Mouse (Mus musculus) CH12.LX (cell line): ENCODE data around the gene Sec24c. TPM values are rescaled to one million over a fixed set of nuclear protein-coding genes. Genes with fewer than 3 reads are reported as not detected.
A peak's percentile ranks its signal among the peaks of the same experiment; 100 is the strongest.

ENCODE experiments used
- DNase-seq: peaks from one replicate; pipeline ENCODE4 v3.0.0-alpha.2; 2013; ENCODE audit errors: extremely low read depth
- H3K27ac ChIP-seq: 2 replicates; pipeline ENCODE4 v1.5.1; 2012; ENCODE audit warnings: low read depth, mild to moderate bottlenecking, control low read depth, moderate library complexity; ENCODE audit not compliant: insufficient read depth
- H3K27me3 ChIP-seq: replicated peaks from 2 replicates; pipeline ENCODE3; 2012; ENCODE audit warnings: inconsistent platforms
- H3K36me3 ChIP-seq, 2 experiments: replicated peaks in 1 of 2; 2 replicates each; pipeline versions ENCODE3 to v1.6.1; 2012; ENCODE audit warnings: inconsistent platforms in 1 of 2, low read length in 1 of 2, mild to moderate bottlenecking in 1 of 2, mixed read lengths in 1 of 2, moderate library complexity in 1 of 2; ENCODE audit not compliant: control insufficient read depth in 1 of 2, insufficient read depth in 1 of 2
- H3K4me1 ChIP-seq, 2 experiments: 2 replicates each; pipeline ENCODE4 v1.6.1; 2012; ENCODE audit warnings: inconsistent platforms in 1 of 2, moderate library complexity in 1 of 2; ENCODE audit not compliant: insufficient read depth in 2 of 2, control insufficient read depth in 1 of 2
- H3K4me2 ChIP-seq: 2 replicates; pipeline ENCODE4 v1.6.1; 2012; ENCODE audit warnings: low read depth, mild to moderate bottlenecking, control low read depth; ENCODE audit not compliant: poor library complexity, insufficient read depth, severe bottlenecking
- H3K4me3 ChIP-seq, 3 experiments: fragments of 150-350 bp in 1 of 3; sonication (generic) in 1 of 3; replicated peaks in 1 of 3; 2 replicates each; pipeline versions ENCODE3 to v1.5.1; 2011 to 2012; ENCODE audit warnings: low read depth in 2 of 3, low read length in 2 of 3, mild to moderate bottlenecking in 2 of 3, moderate library complexity in 2 of 3, control low read depth in 1 of 3, improper control_type of control experiment in 1 of 3, inconsistent platforms in 1 of 3, mixed read lengths in 1 of 3; ENCODE audit not compliant: poor library complexity in 1 of 3
- H3K79me2 ChIP-seq: replicated peaks from 2 replicates; pipeline ENCODE4 v1.6.1; 2012; ENCODE audit warnings: mild to moderate bottlenecking, moderate library complexity; ENCODE audit not compliant: control insufficient read depth, poor library complexity, insufficient read depth, severe bottlenecking; ENCODE audit errors: extremely low read depth
- H3K9ac ChIP-seq: 2 replicates; pipeline ENCODE4 v1.6.1; 2012; ENCODE audit warnings: low read depth, mild to moderate bottlenecking, control low read depth, moderate library complexity; ENCODE audit not compliant: insufficient read depth
- H3K9me3 ChIP-seq: replicated peaks from 2 replicates; pipeline ENCODE3; 2012; ENCODE audit warnings: low read length, inconsistent platforms, mixed read lengths
- CHD2 ChIP-seq: IDR thresholded peaks from 2 replicates; pipeline ENCODE4 v1.6.1; 2011; ENCODE audit warnings: low read length, improper control_type of control experiment
- HCFC1 ChIP-seq: IDR thresholded peaks from 2 replicates; pipeline ENCODE4 v1.6.1; 2012; ENCODE audit warnings: low read depth, mild to moderate bottlenecking, inconsistent platforms, low read length, improper control_type of control experiment
- IRF4 ChIP-seq: IDR thresholded peaks from 2 replicates; pipeline ENCODE4 v1.6.1; 2014; ENCODE audit warnings: low read depth, mild to moderate bottlenecking, inconsistent platforms, low read length, improper control_type of control experiment
- JUND ChIP-seq: conservative IDR thresholded peaks from 2 replicates; pipeline ENCODE4 v1.6.1; 2011; ENCODE audit warnings: low read depth, low read length, improper control_type of control experiment
- MAFK ChIP-seq: IDR thresholded peaks from 2 replicates; pipeline ENCODE4 v1.6.1; 2011; ENCODE audit warnings: low read length, improper control_type of control experiment; ENCODE audit not compliant: insufficient replicate concordance
- MAX ChIP-seq: IDR thresholded peaks from 2 replicates; pipeline ENCODE4 v1.6.1; 2011; ENCODE audit warnings: low read length, improper control_type of control experiment
- MYC ChIP-seq: IDR thresholded peaks from 2 replicates; pipeline ENCODE4 v1.6.1; 2011; ENCODE audit warnings: low read depth, mild to moderate bottlenecking, improper control_type of control experiment, low read length
- NRF1 ChIP-seq: IDR thresholded peaks from 2 replicates; pipeline ENCODE4 v1.6.1; 2014; ENCODE audit warnings: low read depth, mild to moderate bottlenecking, inconsistent platforms, low read length, improper control_type of control experiment, moderate library complexity
- POLR2AphosphoS2 ChIP-seq: IDR thresholded peaks from 2 replicates; pipeline ENCODE4 v1.6.1; 2011; ENCODE audit warnings: low read depth, low read length, improper control_type of control experiment
- SIN3A ChIP-seq: IDR thresholded peaks from 2 replicates; pipeline ENCODE4 v1.6.1; 2012; ENCODE audit warnings: low read length, improper control_type of control experiment, inconsistent platforms
- USF1 ChIP-seq: IDR thresholded peaks from 2 replicates; pipeline ENCODE4 v1.6.1; 2014; ENCODE audit warnings: low read depth, mild to moderate bottlenecking, inconsistent platforms, low read length, improper control_type of control experiment
- ZKSCAN1 ChIP-seq: IDR thresholded peaks from 2 replicates; pipeline ENCODE4 v1.6.1; 2012; ENCODE audit warnings: low read depth, inconsistent platforms, low read length, improper control_type of control experiment, borderline replicate concordance
- dilution Hi-C: fragments of 300-500 bp; cut with MboI; formaldehyde crosslinking; loops from 2 replicates; pipeline ENCODE4 v1.14.3; 2020; ENCODE audit warnings: low sequenced_read_pairs; ENCODE audit not compliant: extremely low pct_unique_long_range_greater_than_20kb, extremely low pct_ligation_motif_present
- in situ Hi-C: fragments of 300-500 bp; cut with MboI; formaldehyde crosslinking; loops from 3 replicates; pipeline ENCODE4 v1.14.3; 2019; ENCODE audit warnings: low sequenced_read_pairs, low pct_ligation_motif_present, low pct_unique_long_range_greater_than_20kb, mixed read lengths
- polyA plus RNA-seq: library from polyadenylated mRNA; unstranded; fragments of >175 nt; gene quantifications from 2 replicates; pipeline ENCODE4 v1.2.1, GENCODE M21; 2012; ENCODE audit warnings: low read depth; ENCODE audit not compliant: insufficient read length
- total RNA-seq, 2 experiments: library from RNA; depleted of rRNA; stranded (reverse); fragments of 300-350 nt in 1 of 2; fragments of >200 nt in 1 of 2; gene quantifications; 2 replicates each; pipeline ENCODE4 v1.2.3; 2012 to 2014

Gene Sec24c
- total and polyA plus RNA-seq, 3 experiments, result 51.2 to 122 (median 95.9) TPM

DNA sequence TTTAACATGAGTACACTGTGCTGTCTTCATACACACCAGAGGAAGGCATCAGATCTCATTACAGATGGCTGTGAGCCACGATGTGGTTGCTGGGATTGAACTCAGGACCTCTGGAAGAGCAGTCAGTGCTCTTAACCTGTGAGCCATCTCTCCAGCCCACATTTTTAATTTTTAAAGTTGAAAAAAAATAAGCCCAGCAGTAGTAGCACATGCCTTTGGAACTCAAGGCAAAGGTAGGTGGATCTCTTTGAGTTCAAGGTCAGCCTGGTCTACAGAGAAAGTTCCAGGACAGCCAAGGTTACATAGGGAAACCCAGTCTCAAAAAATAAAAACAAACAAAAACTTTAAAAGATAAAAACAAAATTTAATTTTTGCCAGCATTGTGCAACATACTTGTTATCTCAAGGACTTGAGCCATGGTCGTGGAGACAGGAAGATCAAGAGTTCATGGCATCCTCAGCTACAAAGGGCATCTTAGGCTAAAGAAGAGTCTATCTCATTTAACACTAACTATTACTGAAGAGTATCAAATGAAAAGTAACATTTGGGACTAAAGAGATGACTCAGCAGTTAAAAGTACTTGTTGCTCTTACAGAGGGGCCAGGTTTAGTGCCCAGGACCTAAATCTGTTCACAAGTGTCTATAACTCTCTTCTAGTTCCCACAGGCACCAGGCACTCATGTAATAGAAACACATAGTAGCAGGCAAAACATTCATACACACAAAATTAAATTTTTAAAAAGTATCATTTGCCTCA is 36.1 kb upstream of the Sec24c start:
- no peak overlapping the region for H3K9ac ChIP-seq
- H3K79me2 ChIP-seq, result peaks cover 3% of the 10 kb centered on the region
- H3K4me2 ChIP-seq, result no peak overlapping the region
- H3K27me3 ChIP-seq, result no peaks in the 10 kb centered on the region
- peaks cover 0 to 26% of the 10 kb centered on the region in 2 experiments; a peak in 2 of 4 replicates for H3K4me1 ChIP-seq
- no peak overlapping the region for H3K27ac ChIP-seq
- H3K36me3 ChIP-seq, result peaks cover 0 to 7% of the 10 kb centered on the region in 2 experiments
- TF ChIP-seq JUND (no peak), MAFK (peak; percentile 91), MYC (no peak), SIN3A (no peak), USF1 (no peak), NRF1 (no peak), POLR2AphosphoS2 (no peak)
- in situ Hi-C loops, result no loop called here
- dilution Hi-C loops, result no loop called here
- no peak overlapping the region for H3K4me3 ChIP-seq
- H3K9me3 ChIP-seq, result no peaks in the 10 kb centered on the region
- no peak for DNase-seq

DNA sequence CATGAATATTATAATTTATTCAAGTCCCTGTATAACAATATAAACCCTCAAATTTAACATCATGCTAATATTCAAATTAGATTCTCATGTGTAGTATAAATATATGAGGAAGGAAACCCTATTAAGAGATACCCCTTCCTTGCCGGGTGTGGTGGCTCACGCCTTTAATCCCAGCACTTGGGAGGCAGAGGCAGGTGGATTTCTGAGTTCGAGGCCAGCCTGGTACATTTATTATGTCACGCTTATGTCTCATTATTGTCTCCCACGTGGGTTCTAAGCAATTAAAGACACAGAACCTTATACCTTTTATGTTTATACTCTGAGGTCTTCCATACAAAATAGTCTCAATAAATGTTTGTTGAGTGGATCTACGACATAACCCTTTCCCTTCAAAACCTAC is 35.4 kb upstream of the Sec24c start:
- no peak for DNase-seq
- Histone ChIP-seq H3K27me3 (no peaks in the 10 kb centered on the region), H3K36me3 (peaks cover 0 to 9% of the 10 kb centered on the region in 2 experiments), H3K79me2 (peaks cover 3% of the 10 kb centered on the region), H3K4me3 (no peak overlapping the region), H3K9me3 (no peaks in the 10 kb centered on the region), H3K27ac (no peak overlapping the region), H3K9ac (no peak overlapping the region; the same call in 1 of the 2 replicates), H3K4me1 (peaks cover 0 to 26% of the 10 kb centered on the region in 2 experiments; a peak in 2 of 4 replicates), H3K4me2 (no peak overlapping the region)
- in situ Hi-C loops, result no loop called here
- dilution Hi-C loops, result no loop called here
- TF ChIP-seq MAX (no peak), IRF4 (no peak), POLR2AphosphoS2 (no peak), CHD2 (no peak), HCFC1 (no peak), ZKSCAN1 (no peak)
